Mouse (Mus musculus) Muller cell, postnatal 12 days (primary cell): ENCODE measurements at regions not wholly inside any gene's neighbourhood (a gene's known extent, or its start where the extent isn't known, plus 50 kb on each side); places are given as distances from the start of the nearest gene placed in this dataset.

Source experiments
- DNase-seq: peaks from one replicate; pipeline ENCODE4 v3.0.0-alpha.2; 2015; ENCODE audit errors: inconsistent ontology term

GRCm38 (mm10) chr13:119358696-119359095, 69.7 kb upstream of the Paip1 start:
- DNase-seq: no peak

DNA sequence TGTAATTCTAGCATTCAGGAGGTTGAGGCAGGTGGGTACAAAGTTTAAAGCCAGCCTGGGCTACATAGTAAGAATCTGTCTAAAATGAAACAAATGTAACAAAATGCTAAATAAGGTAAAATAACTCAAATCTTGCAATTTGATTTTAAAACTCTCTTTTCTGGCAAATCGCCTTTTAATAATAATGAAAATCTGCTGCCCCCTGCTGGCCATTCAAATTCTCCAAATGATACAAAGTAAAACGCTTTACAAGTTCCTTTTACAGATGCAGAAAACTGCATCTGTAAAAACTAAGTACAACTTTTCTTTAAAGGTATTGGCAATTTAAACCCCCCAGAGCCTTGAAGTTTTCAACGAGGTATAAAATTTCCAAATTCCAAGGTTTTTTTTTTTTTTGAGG, 65.0 kb upstream of the Paip1 start:
- DNase-seq: no peak

DNA sequence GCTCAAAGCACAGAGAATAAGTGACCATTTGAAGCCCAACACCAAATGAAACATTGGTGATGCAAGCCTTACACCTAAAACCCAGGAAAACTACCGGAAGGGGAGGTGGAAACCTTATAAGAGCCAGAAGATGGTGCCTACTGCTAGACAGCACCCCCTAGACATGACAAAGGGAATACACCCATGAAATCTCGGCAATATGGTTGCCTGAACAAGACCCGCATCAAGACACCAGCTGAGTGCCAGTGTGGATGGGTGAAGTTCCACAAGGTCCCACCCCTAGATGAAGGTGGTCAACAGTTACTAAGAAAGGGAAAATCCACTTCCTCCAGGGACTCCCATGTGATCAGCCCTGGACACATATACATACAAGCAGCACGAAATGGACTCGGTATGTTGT, 64.2 kb upstream of the Paip1 start:
- no peak for DNase-seq

DNA sequence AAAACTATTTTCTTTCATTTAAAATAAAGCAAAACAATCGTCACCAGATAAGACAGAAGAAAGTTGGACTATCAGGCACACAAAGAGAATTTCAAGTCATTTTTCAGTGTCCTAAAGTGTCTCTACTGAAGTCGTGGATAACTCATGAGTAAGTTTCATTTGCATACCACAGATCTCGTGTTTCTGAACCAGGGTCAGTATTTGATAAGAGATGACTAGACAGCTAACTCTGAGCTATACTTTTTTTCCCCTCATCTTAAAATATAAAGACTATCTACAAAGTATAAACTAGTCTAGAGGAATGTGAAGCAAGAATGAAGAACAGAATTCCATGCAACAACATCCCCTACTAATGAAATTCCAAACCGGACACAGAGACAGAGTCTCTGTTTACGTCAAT, 60.9 kb upstream of the Paip1 start:
- no peak for DNase-seq

DNA sequence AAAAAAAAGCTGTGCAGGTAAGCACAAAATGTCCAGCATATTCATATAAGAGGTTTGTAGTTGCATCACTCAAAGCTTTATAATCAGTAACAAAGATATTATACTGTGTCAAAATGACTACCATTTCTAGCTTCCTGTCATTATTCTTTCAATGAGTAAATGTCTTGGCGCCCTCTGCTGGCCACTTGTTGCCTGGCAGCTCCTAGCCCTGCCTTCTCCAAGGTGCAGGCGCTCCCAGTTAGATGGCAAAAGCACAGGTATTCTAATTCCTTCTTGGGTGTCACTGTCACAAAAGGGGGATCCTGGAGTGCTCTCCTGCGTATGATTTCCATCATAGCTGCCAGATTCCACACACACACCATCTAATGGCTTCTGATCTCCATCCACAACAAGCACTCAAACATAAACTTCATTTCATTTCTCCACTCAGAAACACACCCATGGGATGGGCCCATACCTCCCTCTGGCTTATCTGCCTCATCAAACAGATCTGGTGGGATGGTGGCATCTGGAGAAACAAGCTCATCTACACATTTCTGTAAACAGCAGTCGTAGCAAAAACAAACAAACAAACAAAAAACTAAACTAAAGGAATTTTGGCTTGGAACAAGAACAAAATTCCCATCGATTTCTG, 49.9 kb upstream of the Paip1 start:
- DNase-seq: peak; percentile 10
